Mouse (Mus musculus) forebrain, embryonic 13.5 days (tissue): ENCODE data around the gene Filip1l. TPM values are rescaled to one million over a fixed set of nuclear protein-coding genes. Genes with fewer than 3 reads are reported as not detected.

Experiments
- ATAC-seq: fragments of 200-750 bp; cut with Nextera tagmentation; 2 replicates; pipeline ENCODE4 v1.8.0; 2017
- H3K27ac ChIP-seq: fragments of 300-500 bp; sonication (generic); 2 replicates; pipeline ENCODE4 v1.5.1; 2015; ENCODE audit warnings: inconsistent platforms, mild to moderate bottlenecking, moderate library complexity
- H3K27me3 ChIP-seq: fragments of 300-500 bp; sonication (generic); 2 replicates; pipeline ENCODE4 v1.6.1; 2015; ENCODE audit warnings: mild to moderate bottlenecking, inconsistent platforms
- H3K36me3 ChIP-seq: fragments of 300-500 bp; sonication (generic); 2 replicates; pipeline ENCODE4 v1.6.1; 2015; ENCODE audit warnings: mild to moderate bottlenecking, inconsistent platforms; ENCODE audit not compliant: poor library complexity, severe bottlenecking
- H3K4me1 ChIP-seq: fragments of 300-500 bp; sonication (generic); 2 replicates; pipeline ENCODE4 v1.6.1; 2015; ENCODE audit warnings: inconsistent platforms
- H3K4me2 ChIP-seq: fragments of 300-500 bp; sonication (generic); 2 replicates; pipeline ENCODE4 v1.6.1; 2015; ENCODE audit warnings: inconsistent platforms, mild to moderate bottlenecking, moderate library complexity
- H3K4me3 ChIP-seq: fragments of 300-500 bp; sonication (generic); 2 replicates; pipeline ENCODE4 v1.5.1; 2015; ENCODE audit warnings: mild to moderate bottlenecking, inconsistent platforms
- H3K9ac ChIP-seq: fragments of 300-500 bp; sonication (generic); 2 replicates; pipeline ENCODE4 v1.6.1; 2015; ENCODE audit warnings: mild to moderate bottlenecking, inconsistent platforms
- H3K9me3 ChIP-seq: fragments of 300-500 bp; sonication (generic); replicated peaks from 2 replicates; pipeline ENCODE4 v1.6.1; 2016; ENCODE audit warnings: inconsistent platforms
- WGBS: fragments of 180-500 bp; shearing (Covaris S2); methylation state at CpG from one replicate; pipeline ENCODE4 v1.1.7; 2015; 5-methylcytosine and 5-hydroxymethylcytosine counted together
- polyA plus RNA-seq: library from polyadenylated mRNA; unstranded; fragments of >200 nt; fragmentation: Nextera tagmentation; extraction: Ambion mirVana; gene quantifications from 2 replicates; pipeline ENCODE4 v1.2.1, GENCODE M21; 2015

Filip1l gene
- 1.9 and 2.6 TPM in 2 replicates for polyA plus RNA-seq

DNA sequence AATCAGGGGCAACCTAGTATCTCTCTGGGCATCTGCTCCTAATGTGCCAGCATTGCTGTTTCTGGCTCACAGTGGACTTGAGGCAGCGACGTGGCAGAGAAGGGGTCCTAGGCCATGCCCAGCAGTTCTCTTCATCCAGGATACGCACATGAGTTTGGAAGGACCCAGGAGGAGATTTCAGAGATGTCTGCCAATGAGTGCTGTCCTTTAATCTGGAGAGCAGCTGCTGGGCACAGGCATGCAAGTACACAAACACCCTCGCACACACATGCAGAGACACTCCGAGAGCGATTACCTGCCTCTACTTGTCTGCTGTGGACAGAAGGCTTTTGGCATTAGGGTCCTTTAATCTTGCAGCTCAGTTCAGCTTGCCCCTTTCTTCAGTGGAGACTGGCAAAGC, at the start of gene Filip1l:
Filip1l (plus strand) TSS at position 343 of the 400 bp plus-strand sequence.
- no peaks in the 10 kb centered on the region for H3K9me3 ChIP-seq
- H3K36me3 ChIP-seq: no peaks in the 10 kb centered on the region
- no peak within 1 kb of the TSS for H3K27ac ChIP-seq
- WGBS: 83% methylated on average over 6 of the region's 6 CpGs
- no peak within 1 kb of the TSS for H3K9ac ChIP-seq
- H3K4me3 ChIP-seq: no peak within 1 kb of the TSS
- H3K4me1 ChIP-seq: peaks cover 8% of the 10 kb centered on the region; the same call in 1 of the 2 replicates
- no peaks in the 10 kb centered on the region for H3K27me3 ChIP-seq
- ATAC-seq: peak; percentile 13; the same call in 1 of the 2 replicates
- H3K4me2 ChIP-seq: no peak within 1 kb of the TSS

DNA sequence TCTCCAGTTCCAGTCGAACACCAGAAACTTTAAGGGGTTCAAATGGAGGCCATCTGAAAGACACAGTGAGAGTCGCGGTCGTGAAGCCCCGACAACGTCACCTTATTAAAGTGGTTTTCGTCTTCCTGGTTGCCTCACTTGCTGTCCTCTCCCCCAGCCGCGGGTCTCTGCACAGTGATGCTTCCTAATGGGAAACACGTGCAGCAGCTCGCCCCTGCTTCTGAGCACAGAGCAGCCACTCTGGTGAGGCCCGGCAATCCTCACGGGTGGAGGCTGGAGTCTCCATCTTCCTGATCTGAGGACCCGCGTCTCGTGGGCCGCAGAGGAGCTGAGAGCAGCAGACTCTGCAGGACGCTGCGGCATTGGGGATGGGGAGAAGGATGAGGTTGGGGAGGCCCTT, 49.2 kb upstream of the Filip1l start:
- no peaks in the 10 kb centered on the region for H3K36me3 ChIP-seq
- WGBS: 76% methylated on average over 19 of the region's 19 CpGs
- H3K4me2 ChIP-seq: no peak overlapping the region
- H3K9ac ChIP-seq: no peak overlapping the region
- H3K27me3 ChIP-seq: no peaks in the 10 kb centered on the region
- no peaks in the 10 kb centered on the region for H3K4me1 ChIP-seq
- no peak overlapping the region for H3K27ac ChIP-seq
- no peak for ATAC-seq
- no peaks in the 10 kb centered on the region for H3K9me3 ChIP-seq
- no peak overlapping the region for H3K4me3 ChIP-seq

DNA sequence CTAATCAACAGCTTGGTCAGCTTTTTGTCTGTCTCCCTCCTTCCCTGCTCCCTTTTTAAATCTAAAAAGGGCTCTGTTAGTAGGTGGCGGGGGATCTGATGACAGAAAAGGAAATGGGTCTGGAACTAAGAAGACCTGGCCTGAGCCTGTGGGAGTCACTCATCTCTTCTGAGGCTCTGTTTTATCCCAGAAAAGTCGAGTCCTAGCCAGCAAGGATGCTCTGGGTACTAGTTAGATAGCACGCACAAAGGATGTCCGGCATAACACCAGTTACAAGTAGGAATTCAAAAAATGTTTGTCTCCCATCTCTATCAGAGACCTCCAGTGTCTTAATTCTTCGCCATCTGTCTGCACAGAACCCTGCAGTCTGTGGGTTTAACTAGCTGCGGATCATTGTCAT, 47.4 kb upstream of the Filip1l start:
- Histone ChIP-seq H3K9me3 (no peaks in the 10 kb centered on the region), H3K36me3 (no peaks in the 10 kb centered on the region), H3K27ac (no peak overlapping the region), H3K9ac (no peak overlapping the region), H3K27me3 (no peaks in the 10 kb centered on the region), H3K4me3 (no peak overlapping the region), H3K4me2 (no peak overlapping the region), H3K4me1 (no peaks in the 10 kb centered on the region)
- no peak for ATAC-seq
- 86% methylated on average over 6 of the region's 6 CpGs for WGBS

DNA sequence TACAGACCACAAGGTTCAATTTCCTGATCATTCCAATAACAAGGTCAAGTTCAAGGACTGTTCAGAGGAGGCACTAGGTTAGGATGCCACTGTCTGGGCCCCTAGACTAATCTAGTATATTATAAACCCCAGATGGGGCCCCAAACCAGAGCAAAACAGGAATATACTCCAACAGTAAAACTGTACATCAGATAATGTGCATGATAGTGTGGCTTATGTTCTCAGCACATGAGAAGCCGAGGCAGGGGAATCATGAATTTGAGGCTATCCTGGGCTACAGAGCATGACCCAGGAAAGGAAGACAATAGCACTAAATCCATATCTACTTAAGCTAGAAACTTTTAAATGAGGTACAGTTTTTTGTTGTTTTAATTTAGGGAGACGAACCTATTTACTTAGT, 40.8 kb upstream of the Filip1l start:
- Histone ChIP-seq H3K9ac (no peak overlapping the region), H3K4me3 (no peak overlapping the region), H3K36me3 (no peaks in the 10 kb centered on the region), H3K9me3 (no peaks in the 10 kb centered on the region), H3K27ac (no peak overlapping the region), H3K27me3 (no peaks in the 10 kb centered on the region), H3K4me1 (peaks cover 7% of the 10 kb centered on the region; the same call in 1 of the 2 replicates), H3K4me2 (no peak overlapping the region)
- ATAC-seq: no peak
- 87% methylated on average over 2 of the region's 2 CpGs for WGBS

DNA sequence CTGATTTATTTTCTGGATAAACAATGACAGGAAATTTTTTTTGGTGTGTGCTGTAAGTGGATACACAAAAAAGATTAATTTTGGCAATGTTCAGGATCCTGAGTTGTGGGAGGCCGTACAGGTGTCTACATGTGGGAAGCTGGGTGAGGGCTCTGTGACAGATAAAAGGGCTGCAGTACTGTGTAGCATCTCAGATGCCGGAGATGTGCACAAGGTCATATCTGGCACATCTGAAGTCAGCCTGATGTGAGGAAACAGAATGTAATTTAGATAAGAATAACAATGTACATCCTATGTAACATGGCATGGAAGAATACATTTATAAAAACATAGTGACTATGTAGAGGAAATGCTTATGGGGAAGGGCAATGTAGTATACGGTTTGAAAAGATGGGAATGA, 39.4 kb upstream of the Filip1l start:
- Histone ChIP-seq H3K27ac (no peak overlapping the region), H3K4me1 (peaks cover 7% of the 10 kb centered on the region; the same call in 1 of the 2 replicates), H3K9me3 (no peaks in the 10 kb centered on the region), H3K27me3 (no peaks in the 10 kb centered on the region), H3K36me3 (no peaks in the 10 kb centered on the region), H3K9ac (no peak overlapping the region), H3K4me2 (no peak overlapping the region), H3K4me3 (no peak overlapping the region)
- no peak for ATAC-seq
- WGBS: 92% methylated on average over 3 of the region's 3 CpGs

DNA sequence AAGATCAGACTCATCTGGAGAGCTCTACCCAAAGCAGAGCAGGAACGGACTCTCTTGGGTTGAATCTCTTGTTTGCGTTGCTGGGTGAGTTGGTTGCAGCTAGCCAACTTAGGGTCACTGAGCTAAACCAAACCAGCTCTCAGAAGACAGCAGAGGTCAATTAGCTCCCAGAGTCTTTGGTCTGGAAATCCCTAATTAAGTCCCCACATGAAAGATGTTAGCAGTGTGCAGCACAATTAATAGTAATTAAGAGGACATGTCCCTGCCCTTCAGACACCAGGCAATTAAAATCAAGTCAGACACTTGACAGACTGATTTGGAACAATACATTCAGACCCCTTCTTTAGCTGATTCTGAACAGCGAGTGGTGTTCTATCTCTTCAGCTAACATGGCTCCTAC, 38.7 kb upstream of the Filip1l start:
- Histone ChIP-seq H3K4me3 (no peak overlapping the region), H3K9me3 (no peaks in the 10 kb centered on the region), H3K9ac (no peak overlapping the region), H3K4me2 (no peak overlapping the region), H3K36me3 (no peaks in the 10 kb centered on the region), H3K27me3 (no peaks in the 10 kb centered on the region), H3K4me1 (peaks cover 7% of the 10 kb centered on the region; the same call in 1 of the 2 replicates), H3K27ac (no peak overlapping the region)
- WGBS: 44% methylated on average over 3 of the region's 3 CpGs
- ATAC-seq: no peak; the same call in 1 of the 2 replicates

DNA sequence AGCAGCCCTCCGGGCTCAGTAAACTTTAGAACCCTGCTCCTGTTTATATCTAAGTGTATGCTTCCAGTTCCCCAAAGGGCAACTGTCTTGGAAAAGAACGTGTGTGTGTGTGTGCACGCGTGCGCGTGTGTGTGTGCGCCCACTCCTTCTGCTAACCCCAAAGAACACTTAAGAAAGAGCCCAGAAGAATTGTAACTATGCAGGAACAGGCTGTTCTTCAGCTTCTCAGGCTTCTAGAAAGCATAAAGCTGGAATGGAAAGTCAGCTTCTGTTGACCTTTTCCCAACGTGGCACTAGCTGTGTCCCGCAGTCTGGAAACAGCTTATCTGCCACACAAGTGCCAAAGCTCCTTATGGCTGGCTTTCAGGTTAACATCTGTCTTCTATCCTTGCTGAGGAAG, 37.9 kb upstream of the Filip1l start:
- ATAC-seq: no peak
- H3K36me3 ChIP-seq: no peaks in the 10 kb centered on the region
- 90% methylated on average over 9 of the region's 9 CpGs for WGBS

DNA sequence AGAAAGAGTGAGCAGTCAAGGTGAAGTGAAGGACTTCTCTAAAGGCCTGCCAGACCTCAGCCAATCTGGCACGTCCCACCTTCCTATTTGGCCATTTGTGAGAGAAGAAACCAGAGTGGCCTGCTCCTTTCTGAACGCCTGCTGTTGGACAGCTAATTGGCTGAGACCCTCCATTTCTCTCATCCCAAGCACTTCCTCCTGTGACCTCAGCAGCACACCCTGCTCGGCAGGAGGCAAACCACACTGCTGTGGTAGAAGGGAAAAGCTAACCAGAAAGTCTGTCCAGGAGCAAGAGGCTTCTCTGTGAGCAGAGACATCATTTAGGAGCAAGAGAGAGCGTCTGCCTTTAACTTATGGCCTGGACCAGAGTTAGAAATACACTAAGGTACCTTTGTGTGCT, 35.8 kb upstream of the Filip1l start:
- no peaks in the 10 kb centered on the region for H3K9me3 ChIP-seq
- no peak overlapping the region for H3K4me2 ChIP-seq
- peaks cover 7% of the 10 kb centered on the region; the same call in 1 of the 2 replicates for H3K4me1 ChIP-seq
- H3K4me3 ChIP-seq: no peak overlapping the region
- 81% methylated on average over 4 of the region's 4 CpGs for WGBS
- no peaks in the 10 kb centered on the region for H3K27me3 ChIP-seq
- no peak overlapping the region for H3K9ac ChIP-seq
- no peak for ATAC-seq
- no peaks in the 10 kb centered on the region for H3K36me3 ChIP-seq
- no peak overlapping the region for H3K27ac ChIP-seq

More for the DNA sequence above, 37.9 kb upstream of the Filip1l start:
- Histone ChIP-seq H3K27ac (no peak overlapping the region), H3K9ac (no peak overlapping the region), H3K4me3 (no peak overlapping the region), H3K27me3 (no peaks in the 10 kb centered on the region), H3K4me2 (no peak overlapping the region), H3K9me3 (no peaks in the 10 kb centered on the region), H3K4me1 (peaks cover 7% of the 10 kb centered on the region; the same call in 1 of the 2 replicates)

DNA sequence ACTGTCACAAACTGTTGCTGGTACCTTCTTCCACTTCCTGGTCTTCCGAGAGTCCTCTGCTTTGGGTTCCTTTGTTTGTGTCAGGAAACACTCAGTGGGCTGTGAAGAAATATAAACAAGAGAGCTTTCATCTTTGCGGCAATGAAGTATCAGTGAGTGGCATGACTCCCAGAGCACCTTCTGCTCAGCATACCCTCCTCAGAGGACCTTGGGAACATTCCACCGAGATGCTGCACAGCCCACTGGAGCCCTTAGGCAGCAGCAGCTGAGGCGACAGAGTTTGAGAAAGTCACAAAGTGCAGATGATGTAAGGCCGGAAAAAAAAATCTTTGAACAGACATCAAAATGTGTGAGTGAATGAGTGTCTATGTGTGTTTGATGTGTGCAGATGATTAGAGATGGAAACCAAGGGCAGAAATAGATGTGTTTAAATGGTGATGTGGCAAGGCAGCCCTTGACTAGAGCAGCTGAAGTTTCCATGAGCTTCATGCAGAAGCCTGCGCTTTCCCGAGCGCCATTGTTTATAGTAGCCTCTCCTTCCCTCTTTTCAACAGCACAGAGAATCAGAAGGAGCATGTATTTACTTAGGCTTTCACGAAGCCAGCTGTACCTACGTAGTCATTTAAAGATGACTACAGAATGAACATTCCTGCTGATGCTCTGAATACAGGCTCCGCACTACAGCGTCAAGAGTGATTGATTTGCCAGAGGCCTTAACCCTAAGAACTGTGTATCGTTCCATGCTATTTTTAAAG, 34.8 kb upstream of the Filip1l start:
- ATAC-seq: no peak
- Histone ChIP-seq H3K4me2 (no peak overlapping the region), H3K9ac (no peak overlapping the region), H3K27ac (no peak overlapping the region), H3K36me3 (no peaks in the 10 kb centered on the region), H3K4me1 (peaks cover 7% of the 10 kb centered on the region; the same call in 1 of the 2 replicates), H3K9me3 (no peaks in the 10 kb centered on the region), H3K4me3 (no peak overlapping the region), H3K27me3 (no peaks in the 10 kb centered on the region)
- WGBS: 71% methylated on average over 13 of the region's 13 CpGs

DNA sequence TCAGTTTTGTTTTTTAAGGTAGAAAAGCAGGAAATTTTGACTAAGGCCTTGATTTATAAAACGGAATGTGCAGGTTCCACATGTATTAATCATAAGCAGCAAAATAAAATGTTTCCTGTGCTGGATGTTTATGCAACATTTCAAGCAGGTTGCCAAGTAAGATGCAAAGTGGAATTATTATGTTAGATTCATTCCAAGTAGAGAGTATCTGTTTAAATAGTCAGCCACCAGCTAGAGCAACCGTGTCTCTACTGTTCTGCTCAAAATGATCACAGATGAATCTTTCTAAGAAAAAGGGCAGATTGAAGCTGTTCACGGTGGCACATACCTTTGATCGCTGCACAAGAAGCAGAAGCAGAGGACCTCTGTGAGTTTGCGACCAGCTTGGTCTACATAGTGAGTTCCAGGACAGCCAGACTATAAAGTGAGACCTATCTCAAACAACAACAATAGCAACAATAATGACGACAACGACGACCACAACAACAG, 34.2 kb upstream of the Filip1l start:
- Histone ChIP-seq H3K36me3 (no peaks in the 10 kb centered on the region), H3K27me3 (no peaks in the 10 kb centered on the region), H3K4me2 (no peak overlapping the region), H3K4me3 (no peak overlapping the region), H3K27ac (no peak overlapping the region), H3K9ac (no peak overlapping the region), H3K4me1 (peaks cover 7% of the 10 kb centered on the region; the same call in 1 of the 2 replicates), H3K9me3 (no peaks in the 10 kb centered on the region)
- WGBS: 89% methylated on average over 8 of the region's 8 CpGs
- no peak for ATAC-seq

DNA sequence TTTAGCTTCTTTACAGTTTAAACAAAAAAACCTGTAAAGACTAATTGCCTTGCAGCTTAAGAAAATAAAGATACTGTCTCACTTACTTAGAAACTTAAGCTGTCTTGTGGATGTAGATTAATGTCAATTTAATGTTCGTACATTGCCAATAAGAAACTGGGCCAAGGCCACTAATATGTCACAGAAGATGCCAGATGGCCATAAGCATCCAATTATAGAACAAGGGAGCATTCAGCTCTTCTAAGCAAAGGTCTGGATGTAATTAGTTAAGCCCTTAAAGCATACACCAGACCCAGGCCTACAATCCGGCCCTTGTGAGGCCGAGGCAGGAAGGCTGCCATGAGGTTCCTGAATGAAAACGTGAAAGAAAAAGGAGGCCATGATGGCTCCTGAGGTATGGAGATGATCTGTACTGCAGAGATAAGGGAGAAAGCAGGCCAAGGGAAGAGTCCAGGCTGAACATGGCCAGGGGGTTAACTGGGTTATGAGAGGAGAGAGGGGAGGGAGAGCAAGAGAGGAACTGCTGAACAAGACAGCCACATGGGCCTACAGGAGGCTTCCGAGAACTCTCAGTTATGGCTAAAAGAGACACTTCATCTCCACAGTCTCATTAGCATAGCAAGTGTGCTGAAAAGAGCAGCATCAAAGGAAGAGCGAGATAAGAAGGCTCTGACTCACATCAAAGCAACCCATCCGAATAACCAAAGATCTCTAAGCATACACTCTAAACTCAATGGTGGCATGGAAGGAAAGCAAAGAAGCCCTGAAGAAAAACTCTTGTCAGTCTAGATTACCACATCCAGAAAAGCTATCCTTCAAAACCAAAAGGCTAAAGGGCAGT, 33.4 kb upstream of the Filip1l start:
- H3K27me3 ChIP-seq: no peaks in the 10 kb centered on the region
- H3K9me3 ChIP-seq: no peaks in the 10 kb centered on the region
- 65% methylated on average over 7 of the region's 7 CpGs for WGBS
- peaks cover 2% of the 10 kb centered on the region; the same call in 1 of the 2 replicates for H3K4me1 ChIP-seq
- no peak overlapping the region for H3K4me3 ChIP-seq
- H3K27ac ChIP-seq: no peak overlapping the region
- no peak overlapping the region for H3K9ac ChIP-seq
- ATAC-seq: no peak
- H3K36me3 ChIP-seq: no peaks in the 10 kb centered on the region
- no peak overlapping the region for H3K4me2 ChIP-seq

DNA sequence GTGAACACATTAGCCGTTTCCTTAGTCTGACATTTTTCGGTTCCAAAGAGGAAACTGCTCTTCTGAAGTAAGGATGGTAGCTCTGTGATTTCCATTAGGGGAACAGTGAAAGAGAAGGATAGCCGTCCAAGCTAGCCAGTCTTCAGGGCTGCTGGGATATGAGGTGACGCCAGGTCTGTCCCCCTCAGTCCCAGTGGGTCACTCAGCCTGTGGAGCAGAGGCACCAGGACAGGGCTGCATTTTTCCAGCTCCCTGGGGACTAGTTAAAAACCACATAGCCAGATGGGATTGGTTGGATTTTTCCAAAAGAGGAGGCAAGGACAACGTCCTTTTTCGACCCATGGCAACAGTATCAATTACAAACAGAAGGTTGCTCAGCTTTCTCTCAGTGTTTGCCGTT, 25.9 kb upstream of the Filip1l start:
- no peak overlapping the region for H3K9ac ChIP-seq
- H3K9me3 ChIP-seq: no peaks in the 10 kb centered on the region
- no peaks in the 10 kb centered on the region for H3K36me3 ChIP-seq
- no peaks in the 10 kb centered on the region for H3K4me1 ChIP-seq
- no peak overlapping the region for H3K27ac ChIP-seq
- ATAC-seq: no peak
- H3K4me2 ChIP-seq: no peak overlapping the region
- H3K27me3 ChIP-seq: no peaks in the 10 kb centered on the region
- no peak overlapping the region for H3K4me3 ChIP-seq
- 85% methylated on average over 7 of the region's 7 CpGs for WGBS
